Mouse (Mus musculus) hindbrain, embryonic 13.5 days (tissue): ENCODE results near the gene Serpinb1a. TPM values are rescaled to one million over a fixed set of nuclear protein-coding genes. Genes with fewer than 3 reads are reported as not detected.

ENCODE experiments used
- ATAC-seq: fragments of 200-750 bp; cut with Nextera tagmentation; 2 replicates; pipeline ENCODE4 v1.8.0; 2017; ENCODE audit warnings: moderate TSS enrichment; ENCODE audit not compliant: low FRiP score
- H3K27ac ChIP-seq: fragments of 300-500 bp; sonication (generic); 2 replicates; pipeline ENCODE4 v1.5.1; 2015; ENCODE audit warnings: inconsistent platforms, mild to moderate bottlenecking, moderate library complexity
- H3K27me3 ChIP-seq: fragments of 300-500 bp; sonication (generic); 2 replicates; pipeline ENCODE4 v1.6.1; 2015; ENCODE audit warnings: mild to moderate bottlenecking, inconsistent platforms
- H3K36me3 ChIP-seq: fragments of 300-500 bp; sonication (generic); 2 replicates; pipeline ENCODE4 v1.6.1; 2015; ENCODE audit warnings: mild to moderate bottlenecking, inconsistent platforms
- H3K4me1 ChIP-seq: fragments of 300-500 bp; sonication (generic); replicated peaks from 2 replicates; pipeline ENCODE4 v1.6.1; 2015; ENCODE audit warnings: inconsistent platforms
- H3K4me2 ChIP-seq: fragments of 300-500 bp; sonication (generic); 2 replicates; pipeline ENCODE4 v1.6.1; 2015; ENCODE audit warnings: inconsistent platforms, mild to moderate bottlenecking, moderate library complexity
- H3K4me3 ChIP-seq: fragments of 300-500 bp; sonication (generic); 2 replicates; pipeline ENCODE4 v1.5.1; 2015; ENCODE audit warnings: mild to moderate bottlenecking, inconsistent platforms
- H3K9ac ChIP-seq: fragments of 300-500 bp; sonication (generic); 2 replicates; pipeline ENCODE4 v1.6.1; 2015; ENCODE audit warnings: mild to moderate bottlenecking, inconsistent platforms
- H3K9me3 ChIP-seq: fragments of 300-500 bp; sonication (generic); 2 replicates; pipeline ENCODE4 v1.6.1; 2016; ENCODE audit warnings: inconsistent platforms
- WGBS: fragments of 180-500 bp; shearing (Covaris S2); methylation state at CpG from one replicate; pipeline ENCODE4 v1.1.7; 2015; 5-methylcytosine and 5-hydroxymethylcytosine counted together
- polyA plus RNA-seq: library from polyadenylated mRNA; unstranded; fragments of >200 nt; fragmentation: Nextera tagmentation; extraction: Ambion mirVana; gene quantifications from 2 replicates; pipeline ENCODE4 v1.2.1, GENCODE M21; 2015

Gene Serpinb1a
- polyA plus RNA-seq, 1 experiment from 2014 or later, result 1.4 TPM

DNA sequence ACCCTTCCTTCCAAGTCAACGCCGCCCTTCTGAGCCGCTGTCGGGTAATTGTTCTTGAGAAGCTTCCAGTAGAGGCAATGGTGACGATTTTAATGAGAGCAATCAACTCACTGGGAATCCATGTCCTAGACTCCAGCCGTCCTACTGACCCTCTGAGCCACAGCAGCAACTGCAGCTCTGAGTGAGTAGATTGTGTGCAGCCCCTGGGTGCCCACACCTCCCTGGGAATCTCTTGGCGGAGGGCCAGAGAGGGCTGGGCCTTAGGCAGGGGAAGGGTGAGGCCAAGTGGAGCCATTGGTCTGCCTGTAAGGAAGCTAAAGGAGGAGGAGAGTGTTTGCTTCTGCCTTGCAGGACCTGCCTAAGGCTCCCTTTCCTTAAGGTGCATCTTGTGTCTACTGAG, 44.2 kb downstream of the Serpinb1a start:
- Histone ChIP-seq H3K27me3 (no peaks in the 10 kb centered on the region), H3K36me3 (peaks cover 44% of the 10 kb centered on the region), H3K27ac (no peak overlapping the region), H3K9me3 (no peaks in the 10 kb centered on the region), H3K4me2 (no peak overlapping the region), H3K9ac (no peak overlapping the region), H3K4me3 (no peak overlapping the region), H3K4me1 (peaks cover 30% of the 10 kb centered on the region)
- no peak for ATAC-seq
- WGBS, result 84% methylated on average over 7 of the region's 7 CpGs

DNA sequence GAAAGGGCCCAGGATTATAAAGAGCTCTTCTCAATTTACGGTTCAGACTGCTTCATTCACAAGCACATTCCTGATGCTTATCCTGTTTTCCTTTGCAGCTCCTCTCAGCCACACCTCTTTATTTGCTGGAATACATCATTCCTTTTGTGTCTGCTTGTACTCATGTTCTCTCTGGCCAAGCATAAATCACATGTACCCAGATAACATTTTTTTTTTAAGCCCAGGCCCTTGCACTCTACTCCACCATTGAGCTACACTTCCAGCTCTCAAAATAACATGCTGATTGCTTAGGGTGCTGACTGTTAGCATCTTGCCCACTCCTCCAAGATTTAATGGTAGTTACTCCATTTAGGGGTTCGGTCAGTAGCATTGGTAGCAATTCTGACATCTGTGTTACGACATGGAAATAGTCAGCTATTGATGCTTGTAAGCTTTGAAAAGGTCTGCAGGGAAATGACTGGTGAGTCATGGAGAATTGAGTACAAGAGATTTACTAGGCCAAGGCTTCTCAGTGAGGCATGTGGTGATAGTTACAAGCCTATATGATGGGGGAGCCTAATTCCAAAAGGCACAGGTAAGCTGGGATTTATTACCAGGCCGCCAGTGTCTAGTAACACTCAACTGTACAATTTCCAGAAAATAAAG, 47.2 kb downstream of the Serpinb1a start:
- 72% methylated on average over 4 of the region's 4 CpGs for WGBS
- no peak for ATAC-seq
- peak overlapping the region; percentile 93 for H3K9ac ChIP-seq

DNA sequence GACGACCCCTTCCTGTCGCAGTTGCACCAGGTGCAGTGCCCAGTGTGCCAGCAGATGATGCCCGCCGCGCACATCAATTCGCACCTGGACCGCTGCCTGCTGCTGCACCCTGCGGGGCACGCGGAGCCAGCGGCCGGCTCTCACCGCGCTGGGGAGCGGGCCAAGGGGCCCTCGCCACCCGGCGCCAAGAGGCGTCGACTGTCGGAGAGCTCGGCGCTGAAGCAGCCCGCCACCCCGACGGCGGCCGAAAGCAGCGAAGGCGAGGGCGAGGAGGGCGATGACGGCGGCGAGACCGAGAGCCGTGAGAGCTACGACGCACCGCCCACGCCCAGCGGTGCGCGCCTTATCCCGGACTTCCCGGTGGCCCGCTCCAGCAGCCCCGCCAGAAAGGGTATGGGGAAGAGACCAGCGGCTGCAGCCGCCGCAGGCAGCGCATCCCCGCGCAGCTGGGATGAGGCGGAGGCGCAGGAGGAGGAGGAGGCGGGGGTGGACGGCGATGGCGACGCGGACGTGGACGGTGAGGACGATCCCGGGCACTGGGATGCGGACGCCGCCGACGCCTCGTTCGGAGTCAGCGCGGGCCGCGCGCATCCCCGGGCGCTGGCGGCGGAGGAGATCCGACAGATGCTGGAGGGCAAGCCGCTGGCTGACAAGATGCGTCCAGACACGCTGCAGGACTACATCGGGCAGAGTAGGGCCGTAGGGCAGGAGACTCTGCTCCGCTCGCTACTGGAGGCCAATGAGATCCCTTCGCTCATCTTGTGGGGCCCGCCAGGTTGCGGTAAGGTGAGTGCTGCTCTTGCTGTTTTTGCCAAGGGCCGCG, 48.5 kb downstream of the Serpinb1a start, which contains the start of gene D930007J09Rik:
TSS of gene D930007J09Rik (minus strand) at position 591 of the 823 bp plus-strand sequence.
- peak within 1 kb of the TSS; percentile 93 for H3K9ac ChIP-seq
- peak within 1 kb of the TSS; percentile 74 for H3K4me3 ChIP-seq
- no peaks in the 10 kb centered on the region for H3K27me3 ChIP-seq
- no peaks in the 10 kb centered on the region for H3K9me3 ChIP-seq
- H3K4me1 ChIP-seq, result peaks cover 35% of the 10 kb centered on the region
- under 1% methylated on average over 94 of the region's 95 CpGs for WGBS
- H3K27ac ChIP-seq, result peak within 1 kb of the TSS; percentile 92
- peak; percentile 21 for ATAC-seq
- H3K36me3 ChIP-seq, result peaks cover 13% of the 10 kb centered on the region
- H3K4me2 ChIP-seq, result peak within 1 kb of the TSS; percentile 70

More for the DNA sequence above, 47.2 kb downstream of the Serpinb1a start:
- Histone ChIP-seq H3K4me3 (peak overlapping the region; percentile 74), H3K4me2 (peak overlapping the region; percentile 70), H3K27ac (no peak overlapping the region), H3K36me3 (peaks cover 26% of the 10 kb centered on the region), H3K4me1 (peaks cover 35% of the 10 kb centered on the region), H3K27me3 (no peaks in the 10 kb centered on the region), H3K9me3 (no peaks in the 10 kb centered on the region)

DNA sequence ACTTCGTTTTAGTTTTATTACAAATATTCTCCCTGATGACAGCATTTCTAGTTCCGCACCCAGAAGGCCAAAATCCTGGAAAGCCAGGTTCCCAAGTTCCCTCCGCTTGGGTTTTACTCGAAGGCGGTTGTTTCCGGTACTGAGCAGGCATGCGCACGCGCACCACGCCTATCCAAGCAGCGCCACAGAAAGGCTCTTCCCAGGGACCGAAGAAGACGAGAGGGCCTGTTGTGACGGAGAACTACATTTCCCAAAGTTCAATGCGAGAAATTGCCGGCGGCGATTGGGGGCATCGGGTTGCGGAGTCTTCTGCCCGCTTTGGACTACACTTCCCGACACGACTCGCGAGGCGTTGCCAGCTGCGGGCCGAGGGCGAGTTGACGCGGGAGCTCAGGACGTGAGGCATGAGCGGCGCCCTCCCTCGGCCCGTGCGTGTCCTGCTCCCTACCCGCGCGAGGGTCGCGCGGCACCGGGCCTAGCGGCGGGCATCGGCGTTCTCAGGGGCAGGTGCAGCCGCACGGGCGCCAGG, 49.2 kb downstream of the Serpinb1a start, which contains the start of gene Wrnip1:
TSS of gene Wrnip1 (plus strand) at position 346 of the 529 bp plus-strand sequence.
- under 1% methylated on average over 51 of the region's 51 CpGs for WGBS
- peak; percentile 99 for ATAC-seq
- H3K4me2 ChIP-seq, result peak within 1 kb of the TSS; percentile 70

DNA sequence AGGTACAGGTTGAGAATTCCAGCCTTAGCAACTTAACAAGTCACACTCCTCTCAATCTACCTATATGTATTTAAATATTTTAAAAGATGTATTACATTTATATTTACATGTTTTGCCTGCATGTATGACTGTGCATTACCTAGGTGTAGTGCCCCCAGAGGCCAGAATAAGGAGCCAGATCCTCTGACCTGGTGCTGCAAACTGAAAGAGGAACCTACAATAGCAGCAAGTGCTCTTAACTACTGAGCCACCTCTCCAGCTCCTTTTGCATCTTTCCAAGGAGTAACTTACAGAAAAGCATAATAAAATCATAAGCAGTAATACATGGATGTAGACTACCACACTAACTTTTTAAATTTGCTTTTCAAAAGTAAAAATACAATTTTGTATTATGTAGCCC, 50.1 kb downstream of the Serpinb1a start:
- Histone ChIP-seq H3K4me2 (peak overlapping the region; percentile 58), H3K4me1 (peaks cover 31% of the 10 kb centered on the region), H3K27me3 (no peaks in the 10 kb centered on the region), H3K4me3 (peak overlapping the region; percentile 74), H3K27ac (peak overlapping the region; percentile 79; the same call in 1 of the 2 replicates), H3K36me3 (no peaks in the 10 kb centered on the region), H3K9me3 (no peaks in the 10 kb centered on the region), H3K9ac (no peak overlapping the region; the same call in 1 of the 2 replicates)
- ATAC-seq, result no peak

More for the DNA sequence above, 49.2 kb downstream of the Serpinb1a start, which contains the start of gene Wrnip1:
- Histone ChIP-seq H3K9ac (peak within 1 kb of the TSS; percentile 93), H3K27ac (peak within 1 kb of the TSS; percentile 92), H3K9me3 (no peaks in the 10 kb centered on the region), H3K27me3 (no peaks in the 10 kb centered on the region), H3K4me1 (peaks cover 32% of the 10 kb centered on the region), H3K36me3 (peaks cover 8% of the 10 kb centered on the region), H3K4me3 (peak within 1 kb of the TSS; percentile 74)

DNA sequence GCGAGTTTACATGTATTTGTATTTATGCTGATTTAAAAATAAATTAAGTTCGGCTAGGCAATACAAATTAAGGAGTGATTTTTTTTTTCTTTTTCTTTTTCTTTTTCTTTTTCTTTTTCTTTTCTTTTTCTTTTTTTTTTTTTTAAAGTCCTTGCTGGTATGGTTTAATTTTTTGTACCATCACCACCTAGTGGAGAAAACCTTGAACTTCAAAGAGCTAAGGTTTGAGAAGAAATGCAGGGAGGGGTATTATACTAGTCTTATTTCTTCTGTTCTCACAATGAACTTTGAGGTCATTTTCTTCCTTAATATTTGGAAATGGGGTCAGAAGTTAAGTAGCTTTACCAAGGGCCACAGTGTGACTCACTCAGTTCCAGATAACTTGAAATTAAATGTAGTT, 51.9 kb downstream of the Serpinb1a start:
- no peak overlapping the region for H3K4me3 ChIP-seq
- H3K4me2 ChIP-seq, result no peak overlapping the region
- no peaks in the 10 kb centered on the region for H3K27me3 ChIP-seq
- peaks cover 20% of the 10 kb centered on the region for H3K4me1 ChIP-seq
- no peaks in the 10 kb centered on the region for H3K9me3 ChIP-seq
- ATAC-seq, result no peak
- 86% methylated on average over 2 of the region's 2 CpGs for WGBS
- no peak overlapping the region for H3K9ac ChIP-seq
- no peaks in the 10 kb centered on the region for H3K36me3 ChIP-seq
- H3K27ac ChIP-seq, result no peak overlapping the region

DNA sequence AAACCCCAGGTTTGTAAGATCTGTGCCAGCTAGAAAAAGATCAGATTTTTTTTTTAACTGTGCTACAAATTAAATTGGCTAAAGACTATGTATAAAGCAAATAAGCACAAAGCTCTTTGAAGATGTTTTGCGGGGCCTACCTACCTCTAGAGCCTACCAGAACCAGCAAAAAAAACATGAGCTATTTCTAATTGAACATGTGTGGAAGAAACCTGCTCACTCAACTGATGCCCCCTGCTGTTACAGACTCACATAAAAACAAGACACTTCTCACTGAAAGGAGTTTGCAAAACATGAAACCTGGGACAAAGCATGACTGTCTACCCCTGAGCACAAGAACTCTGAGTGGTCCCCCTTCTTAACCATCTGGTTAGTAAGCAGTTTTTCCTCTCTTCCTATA, 53.9 kb downstream of the Serpinb1a start:
- no peak overlapping the region for H3K27ac ChIP-seq
- 77% methylated on average over 1 of the region's 1 CpGs for WGBS
- no peak overlapping the region for H3K9ac ChIP-seq
- H3K4me1 ChIP-seq, result peaks cover 6% of the 10 kb centered on the region
- H3K4me2 ChIP-seq, result no peak overlapping the region
- ATAC-seq, result no peak
- H3K27me3 ChIP-seq, result no peaks in the 10 kb centered on the region
- H3K36me3 ChIP-seq, result no peaks in the 10 kb centered on the region
- H3K9me3 ChIP-seq, result no peaks in the 10 kb centered on the region
- H3K4me3 ChIP-seq, result no peak overlapping the region

DNA sequence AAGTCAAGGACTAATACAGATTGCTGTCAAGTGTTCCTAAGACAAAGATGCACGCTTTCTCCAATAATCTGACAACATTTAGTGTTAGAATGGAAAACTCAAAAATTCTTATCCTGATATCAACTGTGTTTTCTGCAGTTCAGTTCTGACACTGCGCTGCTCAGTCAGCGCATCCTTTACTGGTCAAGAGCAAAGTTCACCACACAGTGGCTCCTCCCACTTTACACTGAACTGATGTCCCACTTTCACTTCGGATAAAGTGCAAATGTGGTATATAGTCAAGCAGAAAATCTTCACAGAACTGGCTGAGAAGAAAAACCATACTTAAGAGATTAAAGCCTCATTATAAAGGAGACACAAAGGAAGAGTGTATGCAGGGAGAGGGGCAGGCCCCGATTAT, 55.8 kb downstream of the Serpinb1a start:
- no peaks in the 10 kb centered on the region for H3K9me3 ChIP-seq
- no peaks in the 10 kb centered on the region for H3K27me3 ChIP-seq
- H3K4me1 ChIP-seq, result no peaks in the 10 kb centered on the region
- no peak overlapping the region for H3K9ac ChIP-seq
- no peak overlapping the region for H3K27ac ChIP-seq
- no peak overlapping the region for H3K4me2 ChIP-seq
- H3K36me3 ChIP-seq, result no peaks in the 10 kb centered on the region
- ATAC-seq, result no peak
- WGBS, result 90% methylated on average over 5 of the region's 5 CpGs
- no peak overlapping the region for H3K4me3 ChIP-seq

DNA sequence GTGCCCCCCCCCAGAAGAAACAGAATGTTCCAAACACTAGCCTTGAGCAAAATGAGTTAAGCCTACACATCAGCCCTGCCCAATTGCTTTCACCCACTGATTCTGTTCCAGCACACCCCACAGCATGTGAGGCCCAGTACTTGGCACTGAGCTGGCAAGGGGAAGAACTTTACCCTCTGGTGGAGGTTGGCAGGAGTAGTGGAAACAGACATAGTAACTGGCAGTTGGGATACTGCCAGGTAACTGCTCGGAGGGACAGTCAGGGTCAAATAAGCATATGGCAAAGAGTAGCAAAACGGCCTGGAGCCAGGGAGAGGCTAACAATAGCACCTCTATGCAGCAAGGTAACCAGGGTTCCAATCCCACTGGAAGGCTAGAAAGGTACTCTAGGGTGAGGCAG, 56.4 kb downstream of the Serpinb1a start:
- H3K4me2 ChIP-seq, result no peak overlapping the region
- H3K4me1 ChIP-seq, result no peaks in the 10 kb centered on the region
- H3K9me3 ChIP-seq, result no peaks in the 10 kb centered on the region
- 73% methylated on average over 2 of the region's 2 CpGs for WGBS
- no peak overlapping the region for H3K9ac ChIP-seq
- H3K4me3 ChIP-seq, result no peak overlapping the region
- H3K27ac ChIP-seq, result no peak overlapping the region
- H3K36me3 ChIP-seq, result no peaks in the 10 kb centered on the region
- no peak for ATAC-seq
- H3K27me3 ChIP-seq, result no peaks in the 10 kb centered on the region

Other genes with a start within 250 kb of the Serpinb1a start
- gene Mylk4, start 67.2 kb downstream of the Serpinb1a start, polyA plus RNA-seq, result 0.05 TPM in 1 of 2 replicates, not detected in the other
- 24.3 and 27.5 TPM in 2 replicates for gene Wrnip1, start 49.1 kb downstream of the Serpinb1a start, polyA plus RNA-seq
- not detected in 2 replicates for gene D930007J09Rik, start 48.3 kb downstream of the Serpinb1a start, polyA plus RNA-seq
- not detected in 2 replicates for gene Serpinb1c, start 47.0 kb upstream of the Serpinb1a start, polyA plus RNA-seq
- gene Serpinb6b, start 114.0 kb upstream of the Serpinb1a start, polyA plus RNA-seq, result 1.4 and 2.0 TPM in 2 replicates
- gene Serpinb9, start 152.1 kb upstream of the Serpinb1a start, polyA plus RNA-seq, result 1.3 and 1.8 TPM in 2 replicates
- 0.47 and 0.70 TPM in 2 replicates for gene Serpinb9b, start 176.2 kb upstream of the Serpinb1a start, polyA plus RNA-seq
- 10.9 and 14.4 TPM in 2 replicates for gene Serpinb1b, start 227.4 kb upstream of the Serpinb1a start, polyA plus RNA-seq